19 mouse cellular contexts compared by ENCODE assay signal in genomic region chr8:81774454-81774853, GRCm38 (mm10).
DNase-seq lines count a peak whose midpoint lies in the region; ATAC-seq and TF ChIP-seq lines count a peak whose summit lies in the region.
"Had no signal": no experiment of that assay in that cellular context is flagged by ENCODE, and none has a peak within 500 bp of the region (broad histone marks: within the 10 kb centered on the region; RNA-seq: fewer than 3 reads in every experiment).

No protein-coding gene starts in this region.

- no peaks in the 10 kb centered on the region for H3K9me3 ChIP-seq in G1E (replicated peaks)
- H3K9me3 ChIP-seq in liver, embryonic 12.5 days (replicated peaks) = no peaks in the 10 kb centered on the region
- H3K9me3 ChIP-seq in megakaryocyte, embryonic 14.5 days = no peaks in the 10 kb centered on the region
- H3K9me3 ChIP-seq: forebrain, embryonic 12.5 days had no signal

- H3K4me1 ChIP-seq in G1E (ENCODE audit: insufficient read depth, low read depth, low read length) = peaks cover 71% of the 10 kb centered on the region
- H3K4me1 ChIP-seq in liver, embryonic 12.5 days = peaks cover 36% of the 10 kb centered on the region
- peaks cover 89% of the 10 kb centered on the region for H3K4me1 ChIP-seq in megakaryocyte, embryonic 14.5 days

- WGBS in liver, embryonic 12.5 days (ENCODE audit: insufficient replicate concordance) = 10% methylated on average over 1 of the region's 1 CpGs

- ATAC-seq in G1E (ENCODE audit: extremely low read depth, insufficient number of reproducible peaks, low FRiP score, poor library complexity, severe bottlenecking) = peak; percentile 77
- peak; percentile 83 for ATAC-seq in liver, embryonic 12.5 days
- ATAC-seq: CD4-positive, CD25-positive, alpha-beta regulatory T cell, adult 4 months; hindbrain, embryonic 16.5 days; intestine, embryonic 16.5 days had no signal

- peak overlapping the region; percentile 71 for H3K27ac ChIP-seq in liver, embryonic 12.5 days
- H3K27ac ChIP-seq: forebrain, embryonic 12.5 days had no signal

- no peaks in the 10 kb centered on the region for H3K27me3 ChIP-seq in G1E (ENCODE audit: insufficient read depth, low read length)
- H3K27me3 ChIP-seq in liver, embryonic 12.5 days (replicated peaks) = no peaks in the 10 kb centered on the region
- no peaks in the 10 kb centered on the region for H3K27me3 ChIP-seq in megakaryocyte, embryonic 14.5 days (replicated peaks)
- H3K27me3 ChIP-seq: forebrain, embryonic 12.5 days had no signal

- peak overlapping the region; percentile 56 for H3K4me2 ChIP-seq in liver, embryonic 12.5 days
- H3K4me2 ChIP-seq: forebrain, embryonic 12.5 days had no signal

- no peak for TF ChIP-seq CTCF in G1E (IDR thresholded peaks at IDR 0.05; ENCODE audit: low read depth, low read length)

- H3K9ac ChIP-seq in liver, embryonic 12.5 days = no peak overlapping the region
- H3K9ac ChIP-seq: forebrain, embryonic 12.5 days had no signal

- peaks cover 11% of the 10 kb centered on the region for H3K36me3 ChIP-seq in G1E (replicated peaks)
- no peaks in the 10 kb centered on the region for H3K36me3 ChIP-seq in liver, embryonic 12.5 days
- H3K36me3 ChIP-seq in megakaryocyte, embryonic 14.5 days (replicated peaks; ENCODE audit: low read length) = peaks cover 41% of the 10 kb centered on the region
- H3K36me3 ChIP-seq: forebrain, embryonic 12.5 days had no signal

- no peak overlapping the region for H3K4me3 ChIP-seq in G1E (ENCODE audit: low read depth, low read length)
- no peak overlapping the region; the same call in 1 of the 2 replicates for H3K4me3 ChIP-seq in liver, embryonic 12.5 days
- H3K4me3 ChIP-seq in megakaryocyte, embryonic 14.5 days (replicated peaks) = peak overlapping the region; percentile 78
- H3K4me3 ChIP-seq: forebrain, embryonic 12.5 days had no signal

- peak; percentile 21 for DNase-seq in G1E (ENCODE audit: low spot score)
- peak; percentile 51 for DNase-seq in c-Kit-negative CD71-positive TER-119-positive erythroid progenitor cells, embryonic 14.5 days (ENCODE audit: low read depth, low spot score)
- DNase-seq in kidney, adult 11 months = no peak
- DNase-seq in cerebellum, adult 9-11 months = no peak
- DNase-seq in MN1 (ENCODE audit: low spot score) = no peak
- DNase-seq: cerebellum, adult 11 months; cerebellum, postnatal 25 days; heart, adult 11 months; heart, postnatal 36 days; layer of hippocampus, postnatal 36 days; lung, postnatal 10 days; retina, postnatal 1 day; thymus, postnatal 14 days had no signal

Comparison
In these comparisons a context has a peak if more than half of its experiments do, and no peak if none do; other contexts are left out.
1. DNase-seq: peak in G1E (single experiment) and c-Kit-negative CD71-positive TER-119-positive erythroid progenitor cells, embryonic 14.5 days (single experiment); none in kidney, adult 11 months (single experiment), cerebellum, adult 9-11 months (single experiment) and MN1 (single experiment).